Comparison of ENCODE assay signal across 13 mouse cellular contexts in the genomic region with DNA sequence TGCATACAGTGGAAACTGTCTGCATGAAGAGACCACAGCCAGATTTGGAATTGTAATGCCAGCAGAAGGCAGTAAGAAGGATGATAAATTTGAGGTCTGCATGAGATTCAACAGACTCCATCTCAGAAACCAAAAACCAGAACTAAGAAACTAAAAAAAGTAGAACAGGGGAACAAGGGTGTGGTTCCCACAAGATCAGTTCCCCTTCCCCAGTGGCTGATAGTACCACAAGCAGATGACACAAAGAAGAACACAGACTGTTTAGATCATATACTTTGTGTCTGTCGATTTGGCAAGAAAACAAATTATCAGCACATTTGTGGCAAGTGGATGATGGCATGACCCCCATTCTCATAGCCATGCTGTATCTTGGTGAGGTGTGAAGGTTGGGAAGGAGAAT. TPM values are rescaled to one million over a fixed set of nuclear protein-coding genes. Genes with fewer than 3 reads are reported as not detected.
A peak's percentile ranks its signal among the peaks of the same experiment; 100 is the strongest.
DNase-seq lines count a peak whose midpoint lies in the region; ATAC-seq and TF ChIP-seq lines count a peak whose summit lies in the region.
"Had no signal": no experiment of that assay in that cellular context is flagged by ENCODE, and none has a peak within 500 bp of the region (broad histone marks: within the 10 kb centered on the region; RNA-seq: fewer than 3 reads in every experiment).

No protein-coding gene starts in this region.

- no peaks in the 10 kb centered on the region for H3K27me3 ChIP-seq in kidney, adult 2 months (replicated peaks; ENCODE audit: control insufficient read depth, insufficient read depth, low read length)
- no peaks in the 10 kb centered on the region for H3K27me3 ChIP-seq in forebrain, embryonic 12.5 days
- H3K27me3 ChIP-seq: lung, embryonic 15.5 days had no signal

- H3K9me3 ChIP-seq in forebrain, embryonic 12.5 days, result no peaks in the 10 kb centered on the region
- H3K9me3 ChIP-seq: lung, embryonic 15.5 days had no signal

- no peak for TF ChIP-seq POLR2A in kidney, adult 2 months (IDR thresholded peaks at IDR 0.05; ENCODE audit: low read depth, low read length)
- no peak for TF ChIP-seq POLR2A in cortical plate, adult 2 months (IDR thresholded peaks at IDR 0.05; ENCODE audit: extremely low read depth, insufficient read depth, low read length)

- WGBS in kidney, adult 2 months, result 69% methylated on average over 1 of the region's 1 CpGs
- WGBS in forebrain, embryonic 12.5 days, result 73% methylated on average over 1 of the region's 1 CpGs

- H3K4me2 ChIP-seq in forebrain, embryonic 12.5 days, result no peak overlapping the region
- H3K4me2 ChIP-seq: lung, embryonic 15.5 days had no signal

- no peak overlapping the region for H3K9ac ChIP-seq in forebrain, embryonic 12.5 days
- H3K9ac ChIP-seq: lung, embryonic 15.5 days had no signal

- peak; percentile 9 for DNase-seq in kidney, adult 2 months
- DNase-seq in kidney, postnatal 25 days, result no peak
- DNase-seq in B cell, adult 2 months, result peak; percentile 39 to 50
- DNase-seq in cerebellum, postnatal 25 days, result no peak
- no peak for DNase-seq in adrenal gland, adult 8-10 months
- DNase-seq: left cerebral cortex, postnatal 4 days had no signal

- peak overlapping the region; percentile 16; the same call in 1 of the 2 replicates for H3K27ac ChIP-seq in kidney, adult 2 months (ENCODE audit: insufficient read depth, low read depth, low read length)
- H3K27ac ChIP-seq in cortical plate, adult 2 months (ENCODE audit: insufficient read depth, low read length), result peak overlapping the region; percentile 29; the same call in 1 of the 2 replicates
- H3K27ac ChIP-seq in forebrain, embryonic 12.5 days, result no peak overlapping the region
- H3K27ac ChIP-seq: kidney, postnatal 0 days; lung, embryonic 15.5 days had no signal

- peak; percentile 63 for ATAC-seq in monocyte, adult 5-6 weeks (replicated peaks; ENCODE audit: insufficient number of reproducible peaks, low FRiP score, low TSS enrichment, poor library complexity, severe bottlenecking)
- no peak for ATAC-seq in forebrain, embryonic 12.5 days (ENCODE audit: low FRiP score)

- H3K36me3 ChIP-seq in kidney, adult 2 months (ENCODE audit: control insufficient read depth, insufficient read depth, low read length), result no peaks in the 10 kb centered on the region
- no peaks in the 10 kb centered on the region for H3K36me3 ChIP-seq in forebrain, embryonic 12.5 days (replicated peaks)
- H3K36me3 ChIP-seq: lung, embryonic 15.5 days had no signal

- H3K4me3 ChIP-seq in kidney, adult 2 months (ENCODE audit: insufficient read depth, low read depth, low read length), result no peak overlapping the region
- H3K4me3 ChIP-seq in cortical plate, adult 2 months (ENCODE audit: insufficient read depth, low read length), result no peak overlapping the region
- no peak overlapping the region for H3K4me3 ChIP-seq in forebrain, embryonic 12.5 days (replicated peaks)
- H3K4me3 ChIP-seq: lung, embryonic 15.5 days had no signal

- H3K4me1 ChIP-seq in kidney, adult 2 months (ENCODE audit: control insufficient read depth, insufficient read depth, low read length), result no peaks in the 10 kb centered on the region
- no peaks in the 10 kb centered on the region for H3K4me1 ChIP-seq in cortical plate, adult 2 months (ENCODE audit: control insufficient read depth, insufficient read depth, low read length)
- no peaks in the 10 kb centered on the region for H3K4me1 ChIP-seq in forebrain, embryonic 12.5 days
- H3K4me1 ChIP-seq: lung, embryonic 15.5 days had no signal

- TF ChIP-seq CTCF in kidney, adult 2 months (conservative IDR thresholded peaks at IDR 0.05; ENCODE audit: insufficient read depth, insufficient read length, low read depth, low read length), result no peak
- TF ChIP-seq CTCF in cortical plate, adult 2 months (IDR thresholded peaks at IDR 0.05; ENCODE audit: extremely low read depth, insufficient read depth, low read length), result no peak

RNA-seq across cellular contexts. Expression of gene Gm49339, which starts 24.6 kb away (rescaled TPM):
- polyA plus RNA-seq in kidney, adult 2 months (2012; rRNA removed), result 1.5 and 2.1 TPM in 2 replicates
- polyA plus RNA-seq in cortical plate, adult 2 months (2012; rRNA removed), result 0.25 and 0.32 TPM in 2 replicates
- total RNA-seq in monocyte, adult 5-6 weeks (2017), result 2.7 to 11.9 TPM (median 5.7 TPM) in 3 replicates
- total RNA-seq in adrenal gland, adult 8-10 months (2022), result 1 to 10 TPM; 1.3 to 8.4 (median 3.5) TPM
- polyA plus RNA-seq in forebrain, embryonic 12.5 days (2016; fragmentation: Nextera tagmentation; extraction: Ambion mirVana), result 0.11 TPM in 1 of 2 replicates, not detected in the other
- total RNA-seq: left cerebral cortex, postnatal 4 days had no signal
- polyA plus RNA-seq: kidney, postnatal 0 days; midbrain, postnatal 0 days had no signal

RNA-seq across cellular contexts. Expression of gene Lilr4b, which starts 24.7 kb away (rescaled TPM):
- polyA plus RNA-seq in kidney, adult 2 months (2012; rRNA removed), result 1.4 and 1.7 TPM in 2 replicates
- polyA plus RNA-seq in cortical plate, adult 2 months (2012; rRNA removed), result 0.38 and 0.45 TPM in 2 replicates
- total RNA-seq in monocyte, adult 5-6 weeks (2017), result 250 to 668 TPM (median 591 TPM) in 3 replicates
- 10 to 100 TPM in 2 of 4 experiments, 1 to 10 TPM in 2; 2.8 to 17.4 (median 9.5) TPM for total RNA-seq in adrenal gland, adult 8-10 months (2022)
- polyA plus RNA-seq in forebrain, embryonic 12.5 days (2016; fragmentation: Nextera tagmentation; extraction: Ambion mirVana), result not detected in 2 replicates

RNA-seq across cellular contexts. Expression of gene Lilrb4a, which starts 35.0 kb away (rescaled TPM):
- polyA plus RNA-seq in kidney, adult 2 months (2012; rRNA removed), result 1.0 and 1.4 TPM in 2 replicates
- 0.38 and 0.58 TPM in 2 replicates for polyA plus RNA-seq in cortical plate, adult 2 months (2012; rRNA removed)
- 685 to 820 TPM (median 696 TPM) in 3 replicates for total RNA-seq in monocyte, adult 5-6 weeks (2017)
- total RNA-seq in adrenal gland, adult 8-10 months (2022), result 10 to 100 TPM in 2 of 4 experiments, 1 to 10 TPM in 2; 4.4 to 11.9 (median 8.4) TPM
- 0.44 and 0.68 TPM in 2 replicates for polyA plus RNA-seq in forebrain, embryonic 12.5 days (2016; fragmentation: Nextera tagmentation; extraction: Ambion mirVana)
- total RNA-seq: layer of hippocampus, postnatal 14 days had no signal

Comparison
In these comparisons a context has a peak if more than half of its experiments do, and no peak if none do; other contexts are left out.
1. DNase-seq: peak in kidney, adult 2 months (single experiment) and B cell, adult 2 months (2 of 2); none in kidney, postnatal 25 days (0 of 2), cerebellum, postnatal 25 days (0 of 2) and adrenal gland, adult 8-10 months (single experiment).